Mouse (Mus musculus): ENCODE data around the gene Lrit2.

- TF ChIP-seq TAL1 (conservative IDR thresholded peaks at IDR 0.05; ENCODE audit: low read depth, low read length) (no peak), CTCF (IDR thresholded peaks at IDR 0.05; ENCODE audit: low read depth, low read length) (no peak), GATA1 (IDR thresholded peaks at IDR 0.05; ENCODE audit: borderline replicate concordance, low read length) (no peak), GATA2 (IDR thresholded peaks at IDR 0.05; ENCODE audit: borderline replicate concordance, low read depth, low read length) (no peak), POLR2AphosphoS5 (IDR thresholded peaks at IDR 0.05; ENCODE audit: insufficient replicate concordance, low read depth, low read length) (no peak)
Observed at GRCm38 (mm10) chr14:37119233-37119632, 51.5 kb downstream of the Lrit2 start.

Measured in G1E (cell line).